Mouse (Mus musculus) cerebellum, adult 2 months (tissue): ENCODE data around the gene Fig4. TPM values are rescaled to one million over a fixed set of nuclear protein-coding genes. Genes with fewer than 3 reads are reported as not detected.

ENCODE experiments used
- DNase-seq, 2 experiments: peaks; one replicate each; pipeline ENCODE4 v3.0.0; 2021
- H3K27ac ChIP-seq: fragments of 200-500 bp; 2 replicates; pipeline ENCODE4 v1.5.1; 2012; ENCODE audit warnings: low read length, control low read depth, inconsistent platforms; ENCODE audit not compliant: insufficient read depth
- H3K27me3 ChIP-seq: fragments of 200-500 bp; 2 replicates; pipeline ENCODE4 v1.6.1; 2012; ENCODE audit warnings: inconsistent platforms, mild to moderate bottlenecking, low read length, moderate library complexity; ENCODE audit not compliant: control insufficient read depth, insufficient read depth
- H3K4me1 ChIP-seq: fragments of 200-500 bp; 2 replicates; pipeline ENCODE4 v1.6.1; 2011; ENCODE audit warnings: low read length; ENCODE audit not compliant: control insufficient read depth, insufficient read depth
- H3K4me3 ChIP-seq: fragments of 200-500 bp; replicated peaks from 2 replicates; pipeline ENCODE3; 2011; ENCODE audit warnings: mild to moderate bottlenecking, low read depth, low read length, control low read depth; ENCODE audit not compliant: insufficient read depth
- CTCF ChIP-seq: fragments of 200-500 bp; IDR thresholded peaks from 2 replicates; pipeline ENCODE4 v1.5.1; 2011; ENCODE audit warnings: low read depth, mild to moderate bottlenecking, control low read depth, low read length, moderate library complexity, borderline replicate concordance; ENCODE audit not compliant: insufficient read depth
- POLR2A ChIP-seq: fragments of 200-500 bp; IDR thresholded peaks from 2 replicates; pipeline ENCODE4 v1.6.1; 2011; ENCODE audit warnings: low read length, control low read depth, borderline replicate concordance; ENCODE audit not compliant: insufficient read depth
- WGBS: fragments of 180-500 bp; shearing (Covaris S2); methylation state at CpG from one replicate; pipeline ENCODE4 v1.1.7; 2018; 5-methylcytosine and 5-hydroxymethylcytosine counted together
- polyA plus RNA-seq: library from polyadenylated mRNA; depleted of rRNA; stranded (reverse); fragments of >200 nt; gene quantifications from 2 replicates; pipeline ENCODE4 v1.2.3, GENCODE M21; 2012; rRNA removed

The Fig4 gene
- 19.3 and 21.1 TPM in 2 replicates for polyA plus RNA-seq

DNA sequence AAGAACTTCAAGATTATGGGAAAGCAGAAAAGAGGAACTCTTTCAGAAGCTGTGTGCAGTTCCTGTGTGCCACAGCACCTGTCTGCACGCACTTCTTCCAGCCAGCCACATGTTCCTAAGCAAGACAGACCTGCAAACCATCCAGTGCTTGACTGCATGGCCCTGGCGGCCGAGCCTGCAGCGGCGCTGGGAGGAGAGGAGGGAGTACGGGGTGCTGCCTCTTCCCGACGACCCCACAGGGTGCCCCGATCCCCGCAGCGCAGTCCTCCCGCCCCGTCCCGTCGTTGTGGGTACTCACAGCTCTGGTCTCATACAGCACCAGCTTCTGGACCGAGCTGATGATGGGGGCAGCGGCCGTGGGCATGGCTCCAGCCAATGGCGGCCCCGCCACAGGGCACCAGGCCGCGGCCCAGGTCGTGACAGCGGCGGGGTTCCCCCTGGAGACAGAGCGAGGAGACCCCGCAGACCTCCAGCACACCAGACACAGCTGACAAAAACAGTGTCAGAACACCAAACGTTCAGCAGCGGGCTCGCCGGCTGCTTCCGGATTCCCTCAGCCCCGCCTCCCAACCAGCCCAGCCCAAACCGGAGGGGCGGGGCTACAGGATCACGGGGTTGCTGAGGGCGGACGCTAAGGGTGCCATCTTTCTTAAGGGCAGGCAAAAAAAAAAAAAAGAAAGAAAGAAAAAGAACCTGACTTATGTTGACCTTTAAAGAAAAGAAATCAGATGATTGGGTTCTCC lies at the start of gene Fig4:
Fig4 (minus strand) TSS at position 572 of the 743 bp plus-strand sequence.
- under 1% methylated on average over 38 of the region's 38 CpGs for WGBS
- peaks cover 3% of the 10 kb centered on the region for H3K4me1 ChIP-seq
- H3K4me3 ChIP-seq, result peak within 1 kb of the TSS; percentile 90
- TF ChIP-seq CTCF (0 out of 2 replicates have a peak, but pooled peaks have one; percentile 3), POLR2A (peak; percentile 79; the same call in 1 of the 2 replicates)
- no peaks in the 10 kb centered on the region for H3K27me3 ChIP-seq
- peak within 1 kb of the TSS; percentile 35; the same call in 1 of the 2 replicates for H3K27ac ChIP-seq
- DNase-seq, result peak; percentile 85

DNA sequence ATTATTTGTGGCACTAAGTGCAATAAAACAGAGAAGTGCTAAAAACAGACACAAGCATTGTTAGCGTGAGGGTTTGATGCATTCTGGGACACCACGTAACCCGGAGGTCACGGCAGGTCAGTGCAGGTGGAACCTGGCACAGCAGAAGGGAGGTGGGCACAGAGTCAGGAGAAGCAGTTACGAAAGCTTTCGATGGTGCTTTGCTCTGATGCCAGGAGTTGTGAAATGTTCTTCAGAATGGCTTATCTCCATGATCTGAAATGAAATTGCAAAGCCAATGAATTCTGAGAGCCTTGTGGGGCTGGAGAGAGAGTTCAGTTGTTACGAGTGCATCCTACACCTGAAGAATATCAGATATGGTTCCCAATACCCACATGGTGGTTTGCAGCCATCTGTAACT lies 38.3 kb upstream of the Fig4 start:
- DNase-seq, result no peak
- Histone ChIP-seq H3K4me1 (no peaks in the 10 kb centered on the region), H3K27ac (no peak overlapping the region), H3K27me3 (no peaks in the 10 kb centered on the region), H3K4me3 (no peak overlapping the region)
- TF ChIP-seq CTCF (no peak), POLR2A (no peak)
- WGBS, result 89% methylated on average over 7 of the region's 7 CpGs

DNA sequence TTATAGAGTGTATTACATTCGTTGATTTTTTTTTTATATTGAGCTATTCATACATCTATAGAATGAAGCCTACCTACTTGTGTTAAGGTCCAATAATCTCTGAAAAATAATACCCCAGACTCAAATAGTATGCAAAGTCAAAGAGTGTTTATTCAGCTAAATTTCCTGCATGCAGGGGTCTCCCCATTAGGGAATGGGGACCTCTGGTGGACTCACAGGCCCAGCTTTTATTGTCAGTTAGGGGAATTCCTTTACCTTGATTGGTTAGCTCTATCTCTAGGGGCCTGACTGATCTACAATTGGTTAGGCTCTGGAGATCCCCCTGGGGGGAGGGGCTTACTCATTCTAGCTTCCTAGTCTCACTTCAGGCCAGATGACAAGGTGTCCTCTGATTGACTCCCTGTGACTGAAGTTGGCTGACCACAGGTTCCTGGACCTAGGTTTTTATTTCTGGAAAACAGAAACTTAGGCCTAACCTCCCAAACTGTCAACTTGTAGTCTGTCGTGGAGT lies 29.5 kb upstream of the Fig4 start:
- Histone ChIP-seq H3K4me3 (no peak overlapping the region), H3K27me3 (no peaks in the 10 kb centered on the region), H3K27ac (no peak overlapping the region), H3K4me1 (no peaks in the 10 kb centered on the region)
- WGBS, result 82% methylated on average over 2 of the region's 2 CpGs
- TF ChIP-seq POLR2A, result no peak
- no peak for TF ChIP-seq CTCF
- no peak for DNase-seq

DNA sequence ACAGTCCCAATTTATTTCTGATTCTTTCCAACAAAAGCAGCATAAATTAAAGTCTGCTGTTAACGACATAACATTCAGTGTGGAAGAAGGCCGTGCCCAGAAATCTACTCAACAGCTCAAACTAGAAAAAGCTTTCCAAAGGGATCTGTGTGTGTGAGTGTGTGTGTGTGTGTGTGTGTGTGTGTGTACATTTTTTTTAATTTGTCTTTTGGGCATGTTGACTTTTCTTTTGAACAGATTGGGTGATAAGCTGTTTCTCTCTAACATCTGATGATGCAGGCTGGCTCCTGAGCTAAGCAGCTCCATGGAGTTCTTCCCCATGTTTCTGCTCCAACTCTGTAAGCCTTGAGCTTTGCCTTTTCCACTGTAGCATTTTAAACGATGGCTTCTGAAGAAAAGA lies 12.8 kb upstream of the Fig4 start:
- TF ChIP-seq POLR2A (no peak), CTCF (no peak)
- DNase-seq, result no peak
- H3K4me1 ChIP-seq, result no peaks in the 10 kb centered on the region
- H3K4me3 ChIP-seq, result no peak overlapping the region
- H3K27me3 ChIP-seq, result no peaks in the 10 kb centered on the region
- 83% methylated on average over 3 of the region's 3 CpGs for WGBS
- H3K27ac ChIP-seq, result no peak overlapping the region

DNA sequence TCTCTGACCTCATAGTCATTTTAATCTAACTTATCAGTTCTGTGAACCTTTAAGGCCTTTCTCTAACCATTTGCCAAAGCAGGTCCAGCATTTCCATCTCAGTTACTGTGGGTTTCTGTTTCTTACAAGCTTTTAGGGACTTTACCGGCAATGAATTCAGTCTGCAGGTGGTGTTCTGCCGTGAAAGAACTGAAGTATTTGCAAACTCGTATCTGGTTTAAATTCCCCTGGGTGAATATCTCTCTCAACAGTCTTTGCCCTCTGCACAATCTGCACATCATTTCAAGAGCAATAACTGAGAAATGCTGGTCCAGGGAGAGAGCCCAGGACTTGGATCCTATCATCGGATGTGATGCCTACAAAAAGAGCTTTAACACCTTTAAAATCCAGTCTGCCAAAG lies 5.1 kb upstream of the Fig4 start:
- Histone ChIP-seq H3K27me3 (no peaks in the 10 kb centered on the region), H3K4me1 (no peaks in the 10 kb centered on the region), H3K4me3 (no peak overlapping the region), H3K27ac (no peak overlapping the region)
- DNase-seq, result no peak
- no peak for TF ChIP-seq POLR2A
- no peak for TF ChIP-seq CTCF
- 88% methylated on average over 4 of the region's 4 CpGs for WGBS

DNA sequence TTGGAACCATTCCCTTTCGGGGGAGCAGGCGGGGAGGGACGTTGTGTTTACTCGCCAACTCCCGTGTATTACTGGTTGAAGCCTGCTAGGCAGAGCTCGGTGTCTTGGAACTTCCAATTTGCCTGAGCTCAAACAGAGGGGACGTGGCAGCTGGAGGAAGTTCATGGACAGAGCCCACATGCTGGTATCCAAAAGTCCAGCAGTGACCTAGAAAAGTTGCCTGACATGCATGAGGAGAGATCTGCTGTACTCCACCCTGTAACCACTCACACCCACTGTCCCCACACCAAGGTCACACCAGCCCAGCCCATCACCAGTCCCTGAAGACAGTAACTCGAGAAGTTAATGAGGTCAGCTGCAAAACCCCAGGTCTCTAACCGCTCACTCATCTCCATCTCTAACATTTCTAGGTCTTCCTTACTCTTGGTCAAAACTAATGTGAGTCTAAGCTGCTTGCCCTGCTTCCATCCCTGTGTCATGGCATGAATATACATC lies 1.9 kb upstream of the Fig4 start:
- 64% methylated on average over 9 of the region's 9 CpGs for WGBS
- H3K27ac ChIP-seq, result no peak overlapping the region
- TF ChIP-seq CTCF (no peak), POLR2A (no peak)

DNA sequence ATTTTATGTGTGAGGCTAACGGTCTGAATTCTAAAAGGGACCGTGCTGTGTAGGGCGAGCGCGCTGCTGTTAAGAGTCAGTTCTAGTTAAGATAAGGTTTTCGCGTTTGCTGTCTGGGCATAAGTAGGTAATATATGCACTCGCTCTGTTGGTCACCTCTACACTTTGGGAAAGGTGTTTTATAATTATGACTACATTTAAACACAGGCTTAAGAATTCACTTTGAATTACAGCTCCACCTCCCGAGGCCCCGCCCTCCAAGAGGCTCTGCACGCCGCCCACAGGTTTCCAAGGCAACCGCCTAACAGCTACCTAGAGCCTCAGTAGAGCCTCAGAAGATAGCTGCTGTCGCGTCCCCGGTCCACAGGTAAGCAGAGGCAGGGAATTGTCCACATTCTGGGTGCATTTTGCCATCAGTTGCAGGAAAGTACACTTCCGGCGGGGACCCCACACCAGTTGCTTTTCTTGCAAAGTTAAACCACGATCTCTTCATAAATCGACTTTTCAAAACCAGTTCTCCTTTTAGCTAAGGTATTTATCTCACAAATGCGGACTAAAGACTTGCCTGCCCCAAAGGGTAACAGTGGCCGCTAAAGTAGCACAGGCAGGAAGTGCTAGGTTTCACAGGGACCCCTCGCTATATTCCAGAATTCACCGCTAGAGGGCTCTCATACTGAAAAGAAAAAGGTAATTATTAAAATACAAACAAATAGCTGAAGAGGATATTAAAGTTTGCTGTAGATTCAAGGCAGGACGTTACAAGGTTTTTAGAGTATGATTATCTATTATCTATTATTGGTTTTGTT lies 782 bp upstream of the Fig4 start, which contains the start of gene Ak9:
Ak9 (plus strand) TSS at position 342 of the 806 bp plus-strand sequence.
- peak; percentile 55 for TF ChIP-seq CTCF
- TF ChIP-seq POLR2A, result no peak
- under 1% methylated on average over 25 of the region's 25 CpGs for WGBS
- peak; percentile 85 to 87 for DNase-seq
- peak within 1 kb of the TSS; percentile 90 for H3K4me3 ChIP-seq
- no peaks in the 10 kb centered on the region; the same call in 1 of the 2 replicates for H3K4me1 ChIP-seq
- peak within 1 kb of the TSS; percentile 35; the same call in 1 of the 2 replicates for H3K27ac ChIP-seq
- no peaks in the 10 kb centered on the region for H3K27me3 ChIP-seq

More for the DNA sequence above, 1.9 kb upstream of the Fig4 start:
- Histone ChIP-seq H3K27me3 (no peaks in the 10 kb centered on the region), H3K4me3 (no peak overlapping the region), H3K4me1 (no peaks in the 10 kb centered on the region; the same call in 1 of the 2 replicates)
- DNase-seq, result no peak

DNA sequence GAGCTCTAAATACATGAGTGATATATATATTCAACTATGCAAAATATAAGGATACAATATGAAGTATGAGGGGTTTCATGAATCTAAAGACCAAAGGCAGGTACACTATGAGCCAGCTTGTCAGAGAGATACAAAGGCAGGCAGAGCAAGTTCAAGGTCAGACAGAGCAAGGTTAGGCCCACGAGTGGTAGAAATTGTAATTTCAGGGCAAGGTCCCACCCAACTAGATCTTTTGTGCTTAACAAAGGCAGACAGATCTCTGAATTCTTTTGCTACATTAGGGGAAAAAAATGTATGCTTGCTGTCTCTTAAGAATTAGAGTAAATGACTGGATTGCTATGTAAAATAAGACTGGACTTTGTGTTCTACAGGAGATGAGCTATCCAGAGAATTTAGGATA lies 2.9 kb downstream of the Fig4 start:
- no peak overlapping the region for H3K27ac ChIP-seq
- TF ChIP-seq POLR2A (no peak), CTCF (no peak)
- no peak for DNase-seq
- no peak overlapping the region for H3K4me3 ChIP-seq
- H3K27me3 ChIP-seq, result no peaks in the 10 kb centered on the region
- peaks cover 4% of the 10 kb centered on the region for H3K4me1 ChIP-seq
- 65% methylated on average over 1 of the region's 1 CpGs for WGBS
